Mouse (Mus musculus) hematopoietic stem cell, adult 5-6 weeks (primary cell): ENCODE data around the gene Cd82. TPM values are rescaled to one million over a fixed set of nuclear protein-coding genes. Genes with fewer than 3 reads are reported as not detected.

Experiments used
- ATAC-seq, 2 experiments: fragments of 125-278 bp in 1 of 2; replicated peaks in 1 of 2; 2 replicates each; pipeline ENCODE4 v1.8.0; 2016 to 2017; ENCODE audit warnings: inconsistent platforms in 2 of 2, mild to moderate bottlenecking in 2 of 2, moderate number of reproducible peaks in 2 of 2, low read depth in 1 of 2, moderate TSS enrichment in 1 of 2; ENCODE audit not compliant: low FRiP score in 2 of 2, poor library complexity in 2 of 2, severe bottlenecking in 2 of 2, insufficient read depth in 1 of 2, low TSS enrichment in 1 of 2
- total RNA-seq: library from RNA; stranded (forward); fragments of 172-1452, 232-1000 nt; gene quantifications from 2 replicates; pipeline ENCODE4 v1.2.3, GENCODE M21; 2017

The Cd82 gene
- total RNA-seq = 59.6 and 64.5 TPM in 2 replicates

GRCm38 (mm10) chr2:93462760-93463159 is at the start of gene Cd82:
Gene Cd82, minus strand, starts transcription at chr2:93463140.
- ATAC-seq = peak in 1 of 2 experiments; percentile 1; a peak in 1 of 4 replicates

GRCm38 (mm10) chr2:93512130-93512529 is 49.2 kb upstream of the Cd82 start:
- ATAC-seq = no peak

GRCm38 (mm10) chr2:93510839-93511238 is 47.9 kb upstream of the Cd82 start:
- ATAC-seq = no peak

GRCm38 (mm10) chr2:93509777-93510750 is 47.1 kb upstream of the Cd82 start:
- no peak for ATAC-seq

- ATAC-seq = no peak
Observed at GRCm38 (mm10) chr2:93505091-93505490, 42.2 kb upstream of the Cd82 start.

GRCm38 (mm10) chr2:93503353-93503752 is 40.4 kb upstream of the Cd82 start:
- ATAC-seq = no peak

GRCm38 (mm10) chr2:93501303-93501702 is 38.4 kb upstream of the Cd82 start:
- no peak for ATAC-seq

- peak; percentile 75 to 78 for ATAC-seq
Observed at GRCm38 (mm10) chr2:93497221-93497620, 34.3 kb upstream of the Cd82 start.

GRCm38 (mm10) chr2:93495170-93495569 is 32.2 kb upstream of the Cd82 start:
- ATAC-seq = no peak

GRCm38 (mm10) chr2:93493541-93493940 is 30.6 kb upstream of the Cd82 start:
- ATAC-seq = no peak

GRCm38 (mm10) chr2:93490516-93490915 is 27.6 kb upstream of the Cd82 start:
- ATAC-seq = no peak

GRCm38 (mm10) chr2:93488911-93489587 is 26.1 kb upstream of the Cd82 start:
- ATAC-seq = no peak

GRCm38 (mm10) chr2:93485459-93485858 is 22.5 kb upstream of the Cd82 start:
- 0 out of 4 replicates have a peak, but pooled peaks have one; percentile 15 to 33 for ATAC-seq

GRCm38 (mm10) chr2:93482036-93482644 is 19.2 kb upstream of the Cd82 start:
- ATAC-seq = peak; percentile 60 to 61

- no peak for ATAC-seq
Observed at GRCm38 (mm10) chr2:93478744-93479143, 15.8 kb upstream of the Cd82 start.

GRCm38 (mm10) chr2:93477519-93477918 is 14.6 kb upstream of the Cd82 start:
- peak in 1 of 2 experiments; percentile 34; a peak in 1 of 4 replicates for ATAC-seq

- no peak for ATAC-seq
Observed at GRCm38 (mm10) chr2:93476487-93476886, 13.5 kb upstream of the Cd82 start.

GRCm38 (mm10) chr2:93475040-93475439 is 12.1 kb upstream of the Cd82 start:
- peak; percentile 54 to 65 for ATAC-seq
